Mouse (Mus musculus): ENCODE results near the gene Timm50.

DNA sequence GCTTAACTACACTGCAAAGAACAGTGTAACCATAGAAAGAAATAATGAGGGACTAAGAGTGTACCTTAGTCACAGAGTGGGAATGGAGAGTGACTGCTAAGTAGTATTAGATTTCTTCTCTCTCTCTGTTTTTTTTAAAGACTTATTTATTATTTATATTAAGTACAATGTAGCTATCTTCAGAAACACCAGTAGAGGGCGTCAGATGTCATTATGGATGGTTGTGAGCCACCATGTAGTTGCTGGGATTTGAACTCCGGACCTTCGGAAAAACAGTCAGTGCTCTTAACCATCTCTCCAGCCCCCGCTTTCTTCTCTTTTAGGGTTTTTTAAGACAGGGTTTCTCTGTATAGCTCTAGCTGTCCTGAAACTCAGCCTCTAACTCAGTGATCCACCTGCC, 14.6 kb upstream of the Timm50 start:
- TF ChIP-seq POLR2A (IDR thresholded peaks at IDR 0.05; ENCODE audit: borderline replicate concordance, control insufficient read depth, low read depth, low read length), result no peak
- no peak for TF ChIP-seq CTCF (IDR thresholded peaks at IDR 0.05; ENCODE audit: control insufficient read depth, insufficient read depth, low read length)

Data from bone marrow, adult 2 months (tissue).